Mouse (Mus musculus): Measurements from ENCODE around the gene Pdxp.

The Pdxp gene

GRCm38 (mm10) chr15:78913632-78914090 lies at the start of gene Pdxp:
Gene Pdxp, plus strand, starts transcription at chr15:78913919.
- peak; percentile 95 for DNase-seq

GRCm38 (mm10) chr15:78868398-78868797 lies 45.3 kb upstream of the Pdxp start:
- peak; percentile 68 to 72 for DNase-seq

GRCm38 (mm10) chr15:78868826-78869233 lies 44.9 kb upstream of the Pdxp start:
- DNase-seq: no peak

DNA sequence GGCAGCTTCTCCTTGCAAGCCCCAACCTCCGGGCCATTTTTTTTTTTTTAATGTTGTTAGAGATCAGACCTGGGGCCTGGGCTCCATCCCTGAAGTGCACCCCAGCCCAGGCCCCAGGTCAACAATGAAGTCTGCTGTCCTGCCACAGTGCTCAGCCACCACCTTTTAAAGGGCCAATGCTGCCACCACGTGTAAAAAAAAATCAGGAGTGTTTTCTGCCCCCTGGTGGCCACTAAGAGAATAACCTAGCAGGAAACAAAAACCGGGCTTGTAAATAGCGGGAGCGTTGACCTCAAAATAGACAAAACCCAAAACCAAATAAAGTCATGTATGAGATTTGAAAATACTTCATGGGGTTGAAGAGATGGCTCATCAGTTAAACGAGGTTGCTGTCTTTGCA lies 43.9 kb upstream of the Pdxp start:
- DNase-seq: peak; percentile 57 to 75

GRCm38 (mm10) chr15:78872021-78872608 lies 41.6 kb upstream of the Pdxp start:
- no peak for DNase-seq

- DNase-seq: no peak
Observed at GRCm38 (mm10) chr15:78873803-78874435, 39.8 kb upstream of the Pdxp start.

DNA sequence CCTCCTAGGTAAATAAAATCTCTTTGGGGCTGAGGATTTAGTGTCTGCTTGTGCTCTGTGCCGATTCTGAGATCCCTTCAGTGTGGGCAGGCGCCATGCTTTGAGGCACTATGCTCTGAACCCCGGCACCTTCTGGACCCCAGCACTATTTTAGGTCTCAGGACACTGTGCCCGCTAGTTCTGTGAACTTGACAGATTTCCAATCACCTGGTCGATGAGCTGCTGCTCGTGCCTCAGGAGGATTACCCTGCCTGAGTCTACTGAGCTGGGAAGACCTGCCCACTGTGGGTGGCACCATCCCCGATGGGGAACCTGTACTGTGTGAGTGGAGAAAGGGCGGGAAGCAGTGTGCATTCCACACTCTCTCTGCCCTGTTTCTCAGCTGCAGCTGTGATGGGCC lies 38.7 kb upstream of the Pdxp start:
- no peak for DNase-seq

- no peak for DNase-seq
Observed at GRCm38 (mm10) chr15:78875537-78875936, 38.2 kb upstream of the Pdxp start.

- peak; percentile 92 to 93 for DNase-seq
Observed at GRCm38 (mm10) chr15:78876258-78876696, 37.4 kb upstream of the Pdxp start.

DNA sequence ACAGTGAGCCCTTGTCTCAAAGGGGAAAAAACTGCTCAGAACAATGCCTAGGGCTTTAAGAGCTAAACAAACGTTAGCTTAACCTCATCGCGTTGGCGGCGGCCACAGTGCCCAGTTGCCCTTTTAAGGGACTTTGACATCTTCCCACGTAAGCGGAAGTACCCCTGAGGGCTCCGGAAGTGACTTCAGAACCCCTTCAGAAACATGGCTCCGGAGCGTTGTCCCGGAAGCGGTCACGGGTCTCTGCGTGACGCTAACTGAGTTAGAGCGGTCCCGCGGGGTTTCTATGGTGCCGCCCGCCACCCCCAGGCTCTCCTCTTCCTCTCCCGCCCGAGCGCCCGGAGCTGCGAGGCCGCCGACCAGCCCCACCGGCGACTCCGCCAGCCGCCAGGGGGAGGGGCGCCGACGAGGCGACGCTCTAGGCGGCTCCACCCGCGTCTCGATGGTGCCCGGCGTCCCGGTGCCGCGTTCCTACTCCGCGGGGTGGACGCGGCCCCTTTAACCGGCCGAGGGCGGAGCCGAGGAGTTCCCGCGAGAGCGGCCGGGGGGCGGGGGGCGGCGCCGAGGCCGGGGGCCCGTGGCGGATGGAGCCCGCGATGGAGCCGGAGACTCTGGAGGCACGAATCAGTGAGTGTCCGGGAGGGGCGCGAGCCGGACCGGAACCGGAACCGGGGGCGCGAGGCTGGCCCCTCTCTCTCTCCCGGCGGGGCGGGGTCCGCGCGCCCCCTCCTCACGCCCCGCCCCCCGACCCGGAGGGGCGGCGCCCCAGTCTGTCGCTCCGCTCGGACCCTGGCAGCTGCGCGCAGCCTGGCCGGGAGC lies 36.5 kb upstream of the Pdxp start, which contains the start of gene Gga1:
Gga1 (plus strand) TSS at position 200 of the 819 bp plus-strand sequence.
- peak; percentile 95 to 97 for DNase-seq

- DNase-seq: peak; percentile 30 to 56
Observed at GRCm38 (mm10) chr15:78877810-78878390, 35.8 kb upstream of the Pdxp start.

DNA sequence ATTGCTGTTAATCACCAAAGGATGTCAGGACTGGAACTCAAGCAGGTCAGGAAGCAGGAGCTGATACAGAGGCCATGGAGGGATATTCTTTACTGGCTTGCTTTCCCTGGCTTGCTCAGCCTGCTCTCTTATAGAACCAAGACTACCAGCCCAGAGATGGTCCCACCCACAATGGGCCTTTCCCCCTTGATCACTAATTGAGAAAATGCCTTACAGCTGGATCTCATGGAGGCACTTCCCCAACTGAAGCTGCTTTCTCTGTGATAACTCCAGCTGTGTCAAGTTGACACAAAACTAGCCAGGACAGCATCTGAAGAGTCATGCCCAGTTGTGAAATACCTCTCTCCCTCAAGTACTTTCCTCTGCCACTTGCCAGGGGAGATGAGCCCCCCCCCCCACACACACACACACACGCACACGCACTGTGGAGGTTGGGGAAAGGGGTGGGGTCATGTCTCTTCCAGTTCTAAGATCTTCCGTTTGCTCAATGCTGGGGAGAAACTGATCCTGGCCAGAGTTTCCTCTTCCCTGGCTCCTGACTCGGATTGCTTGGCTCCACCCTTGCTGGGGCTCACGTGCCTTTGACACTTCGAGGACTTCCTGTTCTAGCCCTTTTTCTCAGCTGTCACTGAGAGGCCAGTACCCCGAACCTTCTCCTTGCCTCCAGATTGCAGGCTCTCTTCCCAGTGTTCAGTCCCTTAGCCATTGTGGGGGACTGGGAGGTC lies 34.8 kb upstream of the Pdxp start:
- DNase-seq: peak in 1 of 2 experiments; percentile 39

DNA sequence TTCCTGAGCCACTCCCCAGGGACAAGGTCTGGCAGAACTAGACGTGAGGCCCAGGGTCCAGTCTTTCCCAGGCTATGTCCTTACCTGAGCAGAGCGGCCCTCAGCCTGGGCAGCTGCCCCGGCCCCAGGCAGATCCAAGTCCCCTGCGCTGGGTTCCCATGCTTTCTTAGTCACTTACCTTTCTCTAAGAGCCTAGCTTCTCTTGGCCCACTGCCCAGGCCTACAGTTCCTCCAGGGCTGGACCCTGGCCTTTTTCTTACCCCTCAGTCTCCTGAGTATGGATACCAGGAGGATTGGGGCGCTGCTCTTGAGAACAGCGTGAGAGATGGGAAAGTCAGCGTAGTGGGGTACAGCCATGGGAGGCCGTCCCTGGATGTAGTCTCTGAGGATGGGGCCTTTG lies 33.3 kb upstream of the Pdxp start:
- DNase-seq: peak; percentile 55 to 70

DNA sequence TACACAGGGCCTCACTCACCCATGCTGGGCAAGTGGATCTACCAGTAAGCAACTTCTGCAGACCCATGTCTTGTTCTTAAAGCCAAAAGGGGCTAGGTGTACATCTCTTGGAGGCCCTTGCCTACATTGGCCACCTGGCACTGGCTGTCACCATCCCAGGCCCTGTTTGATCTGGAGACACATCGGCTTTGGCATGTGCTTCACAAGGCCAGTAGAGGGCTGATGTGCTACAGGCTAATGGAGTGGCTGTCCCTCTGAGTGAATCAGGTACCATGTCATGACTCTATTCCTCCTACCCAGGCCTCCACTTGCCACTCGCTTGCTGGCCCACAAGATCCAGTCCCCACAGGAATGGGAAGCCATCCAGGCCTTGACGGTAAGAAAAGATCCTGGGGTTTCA lies 31.9 kb upstream of the Pdxp start:
- no peak for DNase-seq

DNA sequence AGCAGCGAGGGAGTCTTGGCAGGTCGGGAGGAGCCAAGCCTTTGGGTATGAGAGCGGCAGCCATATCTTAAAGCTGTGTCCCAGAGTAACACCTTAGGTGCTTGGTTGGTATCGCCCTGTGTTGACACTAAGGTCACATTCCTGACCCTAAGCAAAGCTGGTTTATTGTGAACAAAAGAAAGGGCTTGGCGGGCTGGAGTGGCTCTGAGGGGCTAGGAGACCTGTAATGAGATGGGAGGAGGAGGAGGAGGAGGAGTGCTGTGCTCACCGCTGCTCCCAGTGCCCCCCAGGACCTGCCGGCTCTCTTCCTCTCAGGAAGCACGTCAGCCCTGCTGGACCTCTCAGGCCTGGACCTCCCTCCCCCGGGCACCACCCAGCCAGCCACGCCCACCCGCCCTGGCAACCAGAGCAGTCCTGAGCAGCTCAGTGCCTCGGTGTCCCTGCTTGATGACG lies 24.3 kb upstream of the Pdxp start:
- DNase-seq: no peak

DNA sequence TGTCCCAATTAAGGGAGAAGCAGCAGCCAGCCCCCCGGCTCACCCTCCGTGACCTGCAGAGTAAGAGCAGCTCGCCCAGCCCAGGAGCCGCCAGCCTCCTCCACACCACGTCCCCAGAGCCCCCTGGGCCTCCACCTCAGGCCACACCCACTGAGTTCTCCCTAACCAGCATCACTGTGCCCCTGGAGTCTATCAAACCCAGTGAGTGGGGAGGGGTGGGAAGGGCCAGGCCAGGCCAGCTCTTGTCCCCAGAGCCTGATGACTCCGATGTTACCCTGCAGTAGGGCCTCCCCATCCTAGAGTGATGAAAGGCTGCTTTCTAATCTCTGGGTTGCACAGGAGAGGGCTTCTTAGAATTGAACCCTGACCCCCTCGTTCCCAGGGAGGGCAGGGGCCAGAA lies 21.3 kb upstream of the Pdxp start:
- no peak for DNase-seq

GRCm38 (mm10) chr15:78894726-78895125 lies 19.0 kb upstream of the Pdxp start:
- DNase-seq: no peak

- DNase-seq: no peak
Observed at GRCm38 (mm10) chr15:78895741-78896140, 18.0 kb upstream of the Pdxp start.

DNA sequence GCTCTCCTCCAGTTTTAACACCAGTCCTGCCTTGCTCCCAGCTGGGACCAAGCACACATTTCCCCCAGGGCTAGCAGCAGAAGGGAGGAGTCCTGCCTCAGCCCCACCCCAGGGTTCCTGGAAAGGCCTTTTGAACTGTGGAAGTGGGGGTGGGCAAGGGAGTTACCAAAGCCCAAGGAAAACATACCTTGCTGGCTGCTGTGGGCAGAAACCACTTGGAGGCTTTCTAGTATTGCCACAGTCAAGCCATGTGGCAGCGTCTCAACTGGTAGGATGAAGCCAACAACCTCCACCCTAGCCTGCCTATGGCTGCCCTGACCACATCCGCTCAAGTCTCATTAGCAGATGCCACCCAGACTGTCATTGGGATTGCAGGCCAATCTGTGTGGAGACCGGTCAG lies 17.6 kb upstream of the Pdxp start:
- no peak for DNase-seq

DNA sequence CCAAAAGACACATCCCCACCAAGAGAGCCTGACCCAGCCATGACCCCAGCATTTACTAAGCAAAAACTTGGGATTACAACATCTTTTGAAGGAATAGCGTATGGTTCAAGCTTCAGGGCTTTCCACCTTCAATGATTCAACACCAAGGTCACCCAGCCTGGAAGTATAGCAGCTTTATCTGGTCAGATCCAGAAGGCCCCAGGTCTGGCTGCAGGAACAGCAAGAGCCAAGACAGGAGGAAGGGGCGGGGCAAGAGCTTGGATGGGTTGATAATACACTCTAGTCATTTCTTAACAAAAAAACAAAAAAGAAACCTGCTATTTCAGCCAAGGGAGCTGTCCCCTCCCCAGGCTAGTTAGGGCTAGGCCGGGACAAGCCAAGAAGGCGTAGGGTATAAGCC lies 16.2 kb upstream of the Pdxp start:
- peak; percentile 40 to 48 for DNase-seq

- no peak for DNase-seq
Observed at GRCm38 (mm10) chr15:78898507-78899001, 15.2 kb upstream of the Pdxp start.

- DNase-seq: peak in 1 of 2 experiments; percentile 37
Observed at GRCm38 (mm10) chr15:78899409-78899739, 14.3 kb upstream of the Pdxp start, which contains the start of gene Gm49510. Gene Gm49510, plus strand, starts transcription at chr15:78899667.

All from kidney, postnatal 36 days (tissue).